Mouse (Mus musculus): ENCODE results near the gene Bcl9l.

Bcl9l gene

GRCm38 (mm10) chr9:44511935-44512716, 29.5 kb downstream of the Bcl9l start:
- no peak for DNase-seq (ENCODE audit: low read depth, low spot score)

GRCm38 (mm10) chr9:44512717-44513003, 30.0 kb downstream of the Bcl9l start:
- DNase-seq (ENCODE audit: low read depth, low spot score): no peak

- no peak for DNase-seq (ENCODE audit: low read depth, low spot score)
Measured at GRCm38 (mm10) chr9:44513121-44513520, 30.5 kb downstream of the Bcl9l start.

GRCm38 (mm10) chr9:44513610-44514009, 31.0 kb downstream of the Bcl9l start:
- DNase-seq (ENCODE audit: low read depth, low spot score): no peak

- DNase-seq (ENCODE audit: low read depth, low spot score): no peak
Measured at GRCm38 (mm10) chr9:44514147-44514546, 31.5 kb downstream of the Bcl9l start.

GRCm38 (mm10) chr9:44515131-44515751, 32.6 kb downstream of the Bcl9l start:
- DNase-seq (ENCODE audit: low read depth, low spot score): peak; percentile 87

GRCm38 (mm10) chr9:44515891-44516290, 33.3 kb downstream of the Bcl9l start:
- DNase-seq (ENCODE audit: low read depth, low spot score): peak; percentile 72

GRCm38 (mm10) chr9:44517368-44517767, 34.7 kb downstream of the Bcl9l start:
- DNase-seq (ENCODE audit: low read depth, low spot score): peak; percentile 69

- no peak for DNase-seq (ENCODE audit: low read depth, low spot score)
Measured at GRCm38 (mm10) chr9:44518068-44518467, 35.4 kb downstream of the Bcl9l start.

- DNase-seq (ENCODE audit: low read depth, low spot score): no peak
Measured at GRCm38 (mm10) chr9:44521927-44522326, 39.3 kb downstream of the Bcl9l start.

GRCm38 (mm10) chr9:44523686-44524085, 41.1 kb downstream of the Bcl9l start:
- no peak for DNase-seq (ENCODE audit: low read depth, low spot score)

GRCm38 (mm10) chr9:44524235-44524826, 41.7 kb downstream of the Bcl9l start:
- no peak for DNase-seq (ENCODE audit: low read depth, low spot score)

GRCm38 (mm10) chr9:44525001-44525400, 42.4 kb downstream of the Bcl9l start:
- DNase-seq (ENCODE audit: low read depth, low spot score): no peak

- no peak for DNase-seq (ENCODE audit: low read depth, low spot score)
Measured at GRCm38 (mm10) chr9:44525589-44525988, 43.0 kb downstream of the Bcl9l start.

- peak; percentile 84 for DNase-seq (ENCODE audit: low read depth, low spot score)
Measured at GRCm38 (mm10) chr9:44526337-44527112, 43.9 kb downstream of the Bcl9l start.

- peak; percentile 43 for DNase-seq (ENCODE audit: low read depth, low spot score)
Measured at GRCm38 (mm10) chr9:44528340-44528739, 45.7 kb downstream of the Bcl9l start.

GRCm38 (mm10) chr9:44532991-44533580, 50.5 kb downstream of the Bcl9l start:
- DNase-seq (ENCODE audit: low read depth, low spot score): peak; percentile 89

- peak; percentile 79 for DNase-seq (ENCODE audit: low read depth, low spot score)
Measured at GRCm38 (mm10) chr9:44537625-44538301, 55.1 kb downstream of the Bcl9l start.

- no peak for DNase-seq (ENCODE audit: low read depth, low spot score)
Measured at GRCm38 (mm10) chr9:44539816-44540421, 57.3 kb downstream of the Bcl9l start.

GRCm38 (mm10) chr9:44540676-44541075, 58.1 kb downstream of the Bcl9l start:
- DNase-seq (ENCODE audit: low read depth, low spot score): no peak

- DNase-seq (ENCODE audit: low read depth, low spot score): no peak
Measured at GRCm38 (mm10) chr9:44542364-44542763, 59.7 kb downstream of the Bcl9l start.
